Mouse (Mus musculus): ENCODE measurements at regions not wholly inside any gene's neighbourhood (a gene's known extent, or its start where the extent isn't known, plus 50 kb on each side); places are given as distances from the start of the nearest gene placed in this dataset.

DNA sequence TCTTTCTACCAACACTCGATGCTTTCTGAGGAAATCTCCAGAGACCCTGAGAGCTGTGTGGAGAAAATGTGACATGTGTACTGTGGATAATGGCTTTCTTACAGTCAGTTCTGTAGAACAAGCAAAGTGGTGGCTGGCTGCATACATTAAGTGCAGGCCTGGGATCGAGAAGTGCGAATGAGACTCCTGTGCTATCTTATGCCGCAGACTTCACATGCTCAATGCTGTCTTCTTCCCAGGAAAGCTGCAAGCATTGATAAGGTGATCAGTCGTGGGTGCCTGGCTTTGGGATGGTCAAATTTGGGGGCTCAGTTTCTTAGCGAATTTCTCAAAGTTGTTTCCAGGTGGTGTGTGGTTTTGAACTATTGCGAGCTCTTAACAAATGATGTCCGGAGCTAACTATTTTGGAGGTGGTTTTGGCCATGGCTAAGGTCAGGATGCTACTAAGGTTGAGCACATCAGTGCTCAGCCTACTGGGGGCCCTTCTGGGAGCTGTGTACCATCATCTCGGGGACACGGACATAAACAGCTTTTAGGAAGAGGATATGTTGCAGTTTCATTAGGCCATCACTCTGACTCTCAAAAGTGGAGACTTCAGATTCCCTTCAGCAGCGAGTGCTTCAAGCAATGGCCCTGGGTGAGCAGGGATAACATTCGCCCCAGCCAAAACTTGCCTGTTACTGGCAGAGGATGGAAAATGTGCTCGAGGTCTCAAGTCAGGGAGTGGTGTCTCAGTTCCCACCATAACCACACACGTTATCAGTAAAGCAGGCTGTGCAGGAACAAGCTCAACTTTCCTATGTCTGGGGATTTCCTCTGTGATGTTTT, 646.7 kb downstream of the Zfp706 start:
- H3K4me3 ChIP-seq (ENCODE audit: low read depth, low read length), result no peak overlapping the region
- no peak overlapping the region for H3K9ac ChIP-seq (replicated peaks; ENCODE audit: low read depth, low read length)
- H3K9me3 ChIP-seq (ENCODE audit: control insufficient read depth, low read length), result no peaks in the 10 kb centered on the region
- 67% methylated on average over 14 of the region's 14 CpGs for WGBS
- H3K4me2 ChIP-seq (ENCODE audit: low read depth, low read length), result no peak overlapping the region
- ATAC-seq (ENCODE audit: low read depth), result no peak
- no peaks in the 10 kb centered on the region for H3K36me3 ChIP-seq (ENCODE audit: control insufficient read depth, insufficient read depth, low read length)
- no peak overlapping the region for H3K27ac ChIP-seq (ENCODE audit: low read depth, low read length)
- H3K4me1 ChIP-seq (ENCODE audit: control insufficient read depth, insufficient read depth, low read length), result no peaks in the 10 kb centered on the region
- H3K27me3 ChIP-seq (ENCODE audit: control insufficient read depth, insufficient read depth, low read length), result no peaks in the 10 kb centered on the region

- H3K36me3 ChIP-seq (ENCODE audit: control insufficient read depth, insufficient read depth, low read length), result no peaks in the 10 kb centered on the region
- H3K27ac ChIP-seq (ENCODE audit: low read depth, low read length), result no peak overlapping the region
- H3K27me3 ChIP-seq (ENCODE audit: control insufficient read depth, insufficient read depth, low read length), result no peaks in the 10 kb centered on the region
- H3K4me1 ChIP-seq (ENCODE audit: control insufficient read depth, insufficient read depth, low read length), result no peaks in the 10 kb centered on the region
- H3K4me2 ChIP-seq (ENCODE audit: low read depth, low read length), result no peak overlapping the region
- no peak overlapping the region for H3K9ac ChIP-seq (replicated peaks; ENCODE audit: low read depth, low read length)
- no peaks in the 10 kb centered on the region for H3K9me3 ChIP-seq (ENCODE audit: control insufficient read depth, low read length)
- no peak overlapping the region for H3K4me3 ChIP-seq (ENCODE audit: low read depth, low read length)
- no peak for ATAC-seq (ENCODE audit: low read depth)
- 92% methylated on average over 9 of the region's 9 CpGs for WGBS
Observed at GRCm38 (mm10) chr15:36355851-36356250, 651.7 kb downstream of the Zfp706 start.

DNA sequence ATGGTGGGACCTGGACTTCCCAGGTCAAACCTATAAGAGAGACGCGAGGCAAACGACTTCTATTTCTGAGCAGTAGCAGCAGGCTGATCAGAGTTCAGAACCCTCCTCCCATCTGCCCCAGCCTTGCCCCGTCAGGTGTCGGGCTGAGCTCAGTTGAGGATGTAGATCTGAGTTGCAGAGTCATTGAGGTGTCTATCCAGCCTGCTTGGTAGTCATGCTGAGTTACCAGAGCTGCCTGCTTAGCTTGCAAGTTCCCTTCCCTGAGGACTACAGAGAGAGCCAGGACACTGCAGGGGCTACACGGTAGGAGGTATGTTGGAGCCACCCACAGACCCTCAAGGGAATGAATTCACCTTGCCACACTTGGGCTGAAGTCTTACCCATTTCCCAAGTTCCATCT, 653.0 kb downstream of the Zfp706 start:
- ATAC-seq (ENCODE audit: low read depth), result no peak

DNA sequence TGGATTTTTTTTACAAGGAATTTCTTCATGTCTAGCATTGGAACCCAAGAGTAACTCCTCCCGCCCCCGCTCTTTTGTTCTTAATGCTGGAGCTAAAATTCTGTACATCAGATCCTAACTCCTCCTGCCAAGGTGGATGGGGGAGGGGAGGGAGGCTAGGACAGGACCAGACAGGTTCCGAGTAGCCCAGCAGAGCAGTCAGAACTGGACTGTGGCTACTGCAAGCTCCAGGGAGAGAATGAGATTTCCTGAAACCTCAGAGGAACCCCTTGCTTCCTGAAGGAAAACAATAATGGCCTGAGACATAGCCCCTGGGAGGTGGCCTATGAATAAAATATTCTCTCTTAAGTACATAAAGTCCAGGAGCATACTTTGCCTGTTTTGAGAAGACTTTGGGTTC, 653.8 kb downstream of the Zfp706 start:
- H3K9ac ChIP-seq (replicated peaks; ENCODE audit: low read depth, low read length), result no peak overlapping the region
- no peak overlapping the region for H3K4me2 ChIP-seq (ENCODE audit: low read depth, low read length)
- no peaks in the 10 kb centered on the region for H3K9me3 ChIP-seq (ENCODE audit: control insufficient read depth, low read length)
- H3K27me3 ChIP-seq (ENCODE audit: control insufficient read depth, insufficient read depth, low read length), result no peaks in the 10 kb centered on the region
- H3K36me3 ChIP-seq (ENCODE audit: control insufficient read depth, insufficient read depth, low read length), result no peaks in the 10 kb centered on the region
- H3K27ac ChIP-seq (ENCODE audit: low read depth, low read length), result no peak overlapping the region
- 94% methylated on average over 3 of the region's 3 CpGs for WGBS
- no peaks in the 10 kb centered on the region for H3K4me1 ChIP-seq (ENCODE audit: control insufficient read depth, insufficient read depth, low read length)
- no peak for ATAC-seq (ENCODE audit: low read depth)
- no peak overlapping the region for H3K4me3 ChIP-seq (ENCODE audit: low read depth, low read length)

More for the DNA sequence above, 653.0 kb downstream of the Zfp706 start:
- Histone ChIP-seq H3K4me1 (ENCODE audit: control insufficient read depth, insufficient read depth, low read length) (no peaks in the 10 kb centered on the region), H3K27me3 (ENCODE audit: control insufficient read depth, insufficient read depth, low read length) (no peaks in the 10 kb centered on the region), H3K4me3 (ENCODE audit: low read depth, low read length) (no peak overlapping the region), H3K9ac (replicated peaks; ENCODE audit: low read depth, low read length) (no peak overlapping the region), H3K36me3 (ENCODE audit: control insufficient read depth, insufficient read depth, low read length) (no peaks in the 10 kb centered on the region), H3K27ac (ENCODE audit: low read depth, low read length) (no peak overlapping the region), H3K9me3 (ENCODE audit: control insufficient read depth, low read length) (no peaks in the 10 kb centered on the region), H3K4me2 (ENCODE audit: low read depth, low read length) (no peak overlapping the region)
- WGBS, result 82% methylated on average over 6 of the region's 6 CpGs

DNA sequence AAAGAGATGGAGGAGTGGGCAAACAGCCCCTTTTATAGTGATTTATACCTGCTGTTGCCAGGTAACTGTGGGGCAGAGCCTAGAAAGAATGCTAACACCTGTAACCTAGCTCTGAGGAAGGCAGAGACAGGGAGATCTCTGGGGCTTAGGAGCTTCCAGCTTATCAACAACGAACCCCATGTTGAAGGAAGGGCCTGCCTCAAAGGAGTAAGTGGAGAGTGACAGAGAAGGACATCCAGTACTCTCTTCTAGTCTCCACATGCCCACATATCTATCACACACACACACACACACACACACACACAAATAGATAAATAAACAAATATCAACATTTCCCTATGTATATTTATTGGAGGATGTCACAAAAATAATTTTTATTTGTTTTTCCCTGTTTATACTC, 654.6 kb downstream of the Zfp706 start:
- no peak overlapping the region for H3K4me2 ChIP-seq (ENCODE audit: low read depth, low read length)
- no peak overlapping the region for H3K9ac ChIP-seq (replicated peaks; ENCODE audit: low read depth, low read length)
- no peaks in the 10 kb centered on the region for H3K27me3 ChIP-seq (ENCODE audit: control insufficient read depth, insufficient read depth, low read length)
- H3K4me3 ChIP-seq (ENCODE audit: low read depth, low read length), result no peak overlapping the region
- WGBS, result 94% methylated on average over 1 of the region's 1 CpGs
- no peaks in the 10 kb centered on the region for H3K9me3 ChIP-seq (ENCODE audit: control insufficient read depth, low read length)
- no peaks in the 10 kb centered on the region for H3K36me3 ChIP-seq (ENCODE audit: control insufficient read depth, insufficient read depth, low read length)
- H3K27ac ChIP-seq (ENCODE audit: low read depth, low read length), result no peak overlapping the region
- ATAC-seq (ENCODE audit: low read depth), result no peak
- no peaks in the 10 kb centered on the region for H3K4me1 ChIP-seq (ENCODE audit: control insufficient read depth, insufficient read depth, low read length)

DNA sequence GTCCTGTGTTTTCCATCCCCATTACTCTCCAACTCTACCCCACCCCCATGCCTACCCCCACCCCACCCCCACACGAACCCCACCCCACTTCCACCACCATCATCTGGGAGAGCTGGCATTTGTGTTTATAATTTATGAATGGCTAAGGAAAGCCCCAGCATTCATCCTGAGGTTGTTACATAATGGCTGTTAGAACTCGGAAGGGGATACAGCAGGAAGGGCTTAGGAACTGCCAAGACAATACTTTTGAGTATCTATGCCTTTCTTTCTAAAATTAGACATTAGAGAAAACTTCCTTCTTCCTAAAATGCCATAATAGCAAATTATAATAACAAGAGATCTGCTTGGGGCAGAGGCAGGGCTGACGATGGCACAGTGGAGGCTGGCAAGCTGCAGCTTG, 655.9 kb downstream of the Zfp706 start:
- Histone ChIP-seq H3K9me3 (ENCODE audit: control insufficient read depth, low read length) (no peaks in the 10 kb centered on the region), H3K27me3 (ENCODE audit: control insufficient read depth, insufficient read depth, low read length) (no peaks in the 10 kb centered on the region), H3K4me2 (ENCODE audit: low read depth, low read length) (no peak overlapping the region), H3K4me3 (ENCODE audit: low read depth, low read length) (no peak overlapping the region), H3K4me1 (ENCODE audit: control insufficient read depth, insufficient read depth, low read length) (no peaks in the 10 kb centered on the region), H3K36me3 (ENCODE audit: control insufficient read depth, insufficient read depth, low read length) (no peaks in the 10 kb centered on the region), H3K27ac (ENCODE audit: low read depth, low read length) (no peak overlapping the region), H3K9ac (replicated peaks; ENCODE audit: low read depth, low read length) (no peak overlapping the region)
- WGBS, result 39% methylated on average over 3 of the region's 3 CpGs
- no peak for ATAC-seq (ENCODE audit: low read depth)

DNA sequence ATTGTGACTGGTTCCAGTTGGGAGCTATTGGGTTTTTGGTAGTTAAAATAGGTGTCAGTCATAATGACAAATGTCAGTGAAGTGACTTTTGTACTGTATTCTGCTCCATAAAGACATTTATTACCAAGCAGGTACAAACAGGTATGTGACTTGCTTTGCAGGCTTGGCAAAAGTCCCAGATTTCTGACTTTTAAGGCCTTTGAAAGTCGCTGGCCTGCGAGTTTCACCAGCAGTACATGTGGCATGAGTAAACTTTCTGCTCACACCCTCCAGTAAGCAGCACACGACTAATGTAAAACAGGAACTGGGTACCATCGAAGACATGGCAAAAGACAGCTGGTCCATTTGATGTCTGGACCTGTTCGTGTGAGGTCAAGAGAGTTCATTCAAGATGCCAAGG, 659.2 kb downstream of the Zfp706 start:
- Histone ChIP-seq H3K4me1 (ENCODE audit: control insufficient read depth, insufficient read depth, low read length) (no peaks in the 10 kb centered on the region), H3K4me3 (ENCODE audit: low read depth, low read length) (no peak overlapping the region), H3K9me3 (ENCODE audit: control insufficient read depth, low read length) (no peaks in the 10 kb centered on the region), H3K27ac (ENCODE audit: low read depth, low read length) (no peak overlapping the region), H3K36me3 (ENCODE audit: control insufficient read depth, insufficient read depth, low read length) (no peaks in the 10 kb centered on the region), H3K4me2 (ENCODE audit: low read depth, low read length) (no peak overlapping the region), H3K9ac (replicated peaks; ENCODE audit: low read depth, low read length) (no peak overlapping the region), H3K27me3 (ENCODE audit: control insufficient read depth, insufficient read depth, low read length) (no peaks in the 10 kb centered on the region)
- ATAC-seq (ENCODE audit: low read depth), result no peak
- 90% methylated on average over 5 of the region's 5 CpGs for WGBS

DNA sequence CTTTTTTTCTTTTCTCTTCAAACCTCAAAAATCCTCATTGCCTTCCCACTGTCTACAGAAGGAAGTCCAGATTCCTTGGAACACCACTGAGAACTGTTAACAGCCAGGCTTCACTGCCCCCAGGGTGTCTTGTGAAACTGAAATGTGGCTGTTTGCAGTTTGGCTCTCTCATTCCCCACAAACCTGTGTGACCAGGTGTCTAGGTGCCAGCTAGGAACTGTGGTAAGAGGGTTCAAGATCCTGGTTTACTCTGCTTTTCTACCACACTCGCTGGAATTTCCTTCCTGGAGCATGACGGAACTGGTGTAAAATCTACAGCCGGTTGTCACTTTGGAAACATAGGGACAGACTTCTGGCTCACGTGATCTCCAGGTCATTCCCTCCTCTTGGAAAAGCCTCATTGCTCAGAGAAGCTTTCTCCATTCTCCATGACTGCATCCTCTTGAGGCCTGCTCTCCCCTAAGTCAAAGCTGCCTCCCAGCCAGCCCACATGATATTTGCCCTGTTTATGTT, 660.2 kb downstream of the Zfp706 start:
- 64% methylated on average over 4 of the region's 4 CpGs for WGBS
- H3K4me3 ChIP-seq (ENCODE audit: low read depth, low read length), result no peak overlapping the region
- no peak overlapping the region for H3K4me2 ChIP-seq (ENCODE audit: low read depth, low read length)
- H3K4me1 ChIP-seq (ENCODE audit: control insufficient read depth, insufficient read depth, low read length), result no peaks in the 10 kb centered on the region
- H3K27me3 ChIP-seq (ENCODE audit: control insufficient read depth, insufficient read depth, low read length), result no peaks in the 10 kb centered on the region
- no peak overlapping the region for H3K27ac ChIP-seq (ENCODE audit: low read depth, low read length)
- no peaks in the 10 kb centered on the region for H3K9me3 ChIP-seq (ENCODE audit: control insufficient read depth, low read length)
- no peaks in the 10 kb centered on the region for H3K36me3 ChIP-seq (ENCODE audit: control insufficient read depth, insufficient read depth, low read length)
- H3K9ac ChIP-seq (replicated peaks; ENCODE audit: low read depth, low read length), result no peak overlapping the region
- ATAC-seq (ENCODE audit: low read depth), result no peak

- H3K4me3 ChIP-seq (ENCODE audit: low read depth, low read length), result no peak overlapping the region
- 80% methylated on average over 5 of the region's 5 CpGs for WGBS
- no peaks in the 10 kb centered on the region for H3K36me3 ChIP-seq (ENCODE audit: control insufficient read depth, insufficient read depth, low read length)
- H3K4me2 ChIP-seq (ENCODE audit: low read depth, low read length), result no peak overlapping the region
- no peak for ATAC-seq (ENCODE audit: low read depth)
- no peaks in the 10 kb centered on the region for H3K27me3 ChIP-seq (ENCODE audit: control insufficient read depth, insufficient read depth, low read length)
- no peaks in the 10 kb centered on the region for H3K9me3 ChIP-seq (ENCODE audit: control insufficient read depth, low read length)
- no peaks in the 10 kb centered on the region for H3K4me1 ChIP-seq (ENCODE audit: control insufficient read depth, insufficient read depth, low read length)
- no peak overlapping the region for H3K9ac ChIP-seq (replicated peaks; ENCODE audit: low read depth, low read length)
- H3K27ac ChIP-seq (ENCODE audit: low read depth, low read length), result no peak overlapping the region
Observed at GRCm38 (mm10) chr15:36346126-36346525, 661.4 kb downstream of the Zfp706 start.

Measured in neural tube, embryonic 14.5 days (tissue).